Mouse (Mus musculus) liver, postnatal 0 days (tissue): ENCODE measurements around the gene Ccdc7a.

Source experiments
- CTCF ChIP-seq: sonication (generic); IDR thresholded peaks from 2 replicates; pipeline ENCODE4 v1.5.1; 2016; ENCODE audit warnings: antibody characterized with exemption, low read depth
- EP300 ChIP-seq: IDR thresholded peaks from 2 replicates; pipeline ENCODE4 v1.6.1; 2016; ENCODE audit warnings: antibody characterized with exemption, low read depth, mild to moderate bottlenecking

GRCm38 (mm10) chr8:128697945-128698344 is 367.4 kb downstream of the Ccdc7a start:
- TF ChIP-seq CTCF (no peak), EP300 (no peak)
